ENCODE assay signal across 9 mouse cellular contexts in genomic region chr17:37002364-37003330, GRCm38 (mm10). TPM values are rescaled to one million over a fixed set of nuclear protein-coding genes. Genes with fewer than 3 reads are reported as not detected.
DNase-seq lines count a peak whose midpoint lies in the region; ATAC-seq lines count a peak whose summit lies in the region.
"Had no signal": no experiment of that assay in that cellular context is flagged by ENCODE, and none has a peak within 500 bp of the region (broad histone marks: within the 10 kb centered on the region; RNA-seq: fewer than 3 reads in every experiment).

No protein-coding gene starts in this region.

- H3K4me3 ChIP-seq in embryonic facial prominence, embryonic 12.5 days, result peak overlapping the region; percentile 72
- peak overlapping the region; percentile 67 for H3K4me3 ChIP-seq in heart, embryonic 16.5 days (ENCODE audit: low read length)

- peak overlapping the region; percentile 95 for H3K27ac ChIP-seq in embryonic facial prominence, embryonic 12.5 days
- peak overlapping the region; percentile 88 for H3K27ac ChIP-seq in heart, embryonic 16.5 days (ENCODE audit: low read length)

- H3K36me3 ChIP-seq in embryonic facial prominence, embryonic 12.5 days, result peaks cover 25% of the 10 kb centered on the region
- H3K36me3 ChIP-seq in heart, embryonic 16.5 days (ENCODE audit: control insufficient read depth, insufficient read depth), result peaks cover 1% of the 10 kb centered on the region; the same call in 1 of the 2 replicates

- WGBS in embryonic facial prominence, embryonic 12.5 days, result under 1% methylated on average over 49 of the region's 49 CpGs
- WGBS in heart, embryonic 16.5 days, result under 1% methylated on average over 49 of the region's 49 CpGs

- ATAC-seq in embryonic facial prominence, embryonic 12.5 days (ENCODE audit: insufficient number of reproducible peaks, insufficient read depth, low FRiP score, low TSS enrichment), result peak; percentile 86
- peak; percentile 86 for ATAC-seq in heart, embryonic 16.5 days (replicated peaks; ENCODE audit: extremely low read depth, insufficient read depth, low FRiP score)

- peak; percentile 80 for DNase-seq in MN1 (ENCODE audit: low spot score)
- peak; percentile 47 for DNase-seq in adrenal gland, postnatal 14 days
- DNase-seq in kidney, postnatal 10 days, result peak; percentile 80
- peak; percentile 80 for DNase-seq in lung, postnatal 25 days (ENCODE audit: low spot score)
- peak; percentile 43 for DNase-seq in right cerebral cortex, postnatal 14 days
- no peak for DNase-seq in thymus, postnatal 10 days (ENCODE audit: low spot score in 2 of 2)

- H3K4me1 ChIP-seq in embryonic facial prominence, embryonic 12.5 days, result 0 out of 2 replicates have a peak, but pooled peaks cover 6% of the 10 kb centered on the region
- 0 out of 2 replicates have a peak, but pooled peaks cover 2% of the 10 kb centered on the region for H3K4me1 ChIP-seq in heart, embryonic 16.5 days (ENCODE audit: control insufficient read depth, insufficient read depth, low read length)

- H3K27me3 ChIP-seq in embryonic facial prominence, embryonic 12.5 days, result no peaks in the 10 kb centered on the region
- no peaks in the 10 kb centered on the region for H3K27me3 ChIP-seq in heart, embryonic 16.5 days (ENCODE audit: control insufficient read depth, insufficient read depth, low read length)

- peak overlapping the region; percentile 94 for H3K9ac ChIP-seq in embryonic facial prominence, embryonic 12.5 days
- peak overlapping the region; percentile 86 for H3K9ac ChIP-seq in heart, embryonic 16.5 days (ENCODE audit: low read length)

- no peaks in the 10 kb centered on the region for H3K9me3 ChIP-seq in embryonic facial prominence, embryonic 12.5 days
- no peaks in the 10 kb centered on the region for H3K9me3 ChIP-seq in heart, embryonic 16.5 days (replicated peaks; ENCODE audit: control insufficient read depth, low read length)

- H3K4me2 ChIP-seq in embryonic facial prominence, embryonic 12.5 days (replicated peaks), result peak overlapping the region; percentile 78
- H3K4me2 ChIP-seq in heart, embryonic 16.5 days (ENCODE audit: low read depth, low read length), result peak overlapping the region; percentile 97

RNA-seq across cellular contexts. Expression of gene Zfp57, which starts 1.7 kb away (rescaled TPM):
- 4.1 and 4.5 TPM in 2 replicates for total RNA-seq in adrenal gland, postnatal 14 days (2021)
- 151 and 169 TPM in 2 replicates for polyA plus RNA-seq in embryonic facial prominence, embryonic 12.5 days (2016; fragmentation: Nextera tagmentation; extraction: Ambion mirVana)
- polyA plus RNA-seq in heart, embryonic 16.5 days (2015; fragmentation: Nextera tagmentation; extraction: Ambion mirVana), result 30.3 and 31.9 TPM in 2 replicates

RNA-seq across cellular contexts. Expression of gene H2-M5, which starts 13.3 kb away (rescaled TPM):
- 0.34 TPM in 1 of 2 replicates, not detected in the other for total RNA-seq in adrenal gland, postnatal 14 days (2021)
- 1.2 and 1.3 TPM in 2 replicates for polyA plus RNA-seq in embryonic facial prominence, embryonic 12.5 days (2016; fragmentation: Nextera tagmentation; extraction: Ambion mirVana)
- polyA plus RNA-seq in heart, embryonic 16.5 days (2015; fragmentation: Nextera tagmentation; extraction: Ambion mirVana), result 0.30 and 0.37 TPM in 2 replicates

RNA-seq across cellular contexts. Expression of gene Mog, which starts 20.6 kb away (rescaled TPM):
- total RNA-seq in adrenal gland, postnatal 14 days (2021), result not detected in 2 replicates
- polyA plus RNA-seq in embryonic facial prominence, embryonic 12.5 days (2016; fragmentation: Nextera tagmentation; extraction: Ambion mirVana), result 0.38 and 0.70 TPM in 2 replicates
- polyA plus RNA-seq in heart, embryonic 16.5 days (2015; fragmentation: Nextera tagmentation; extraction: Ambion mirVana), result not detected in 2 replicates
- total RNA-seq: gastrocnemius, postnatal 4 days had no signal

RNA-seq across cellular contexts. Expression of gene 2410137M14Rik, which starts 21.6 kb away (rescaled TPM):
- total RNA-seq in adrenal gland, postnatal 14 days (2021), result not detected in 2 replicates
- polyA plus RNA-seq in embryonic facial prominence, embryonic 12.5 days (2016; fragmentation: Nextera tagmentation; extraction: Ambion mirVana), result not detected in 2 replicates
- not detected in 2 replicates for polyA plus RNA-seq in heart, embryonic 16.5 days (2015; fragmentation: Nextera tagmentation; extraction: Ambion mirVana)
- total RNA-seq: gastrocnemius, postnatal 4 days had no signal

RNA-seq across cellular contexts. Expression of gene Gabbr1, which starts 43.1 kb away (rescaled TPM):
- total RNA-seq in adrenal gland, postnatal 14 days (2021), result 24.2 and 32.7 TPM in 2 replicates
- 19.8 and 20.5 TPM in 2 replicates for polyA plus RNA-seq in embryonic facial prominence, embryonic 12.5 days (2016; fragmentation: Nextera tagmentation; extraction: Ambion mirVana)
- 3.7 and 4.1 TPM in 2 replicates for polyA plus RNA-seq in heart, embryonic 16.5 days (2015; fragmentation: Nextera tagmentation; extraction: Ambion mirVana)

Comparison
In these comparisons a context has a peak if more than half of its experiments do, and no peak if none do; other contexts are left out.
1. DNase-seq: peak in MN1 (single experiment), adrenal gland, postnatal 14 days (single experiment), kidney, postnatal 10 days (single experiment), lung, postnatal 25 days (single experiment) and right cerebral cortex, postnatal 14 days (single experiment); none in thymus, postnatal 10 days (0 of 2).